Mouse (Mus musculus): ENCODE measurements around the gene Ddx3x. TPM values are rescaled to one million over a fixed set of nuclear protein-coding genes. Genes with fewer than 3 reads are reported as not detected.
"Not testable (repeated sequence)": the region's sequence is repeated elsewhere in the genome, so short reads cannot be mapped to it uniquely, and the experiment has no call there.

Gene Ddx3x
- total RNA-seq (2014; rRNA removed) (153 and 219 TPM in 2 replicates), polyA plus RNA-seq (2015; fragmentation: Nextera tagmentation; extraction: Ambion mirVana) (101 and 114 TPM in 2 replicates)

DNA sequence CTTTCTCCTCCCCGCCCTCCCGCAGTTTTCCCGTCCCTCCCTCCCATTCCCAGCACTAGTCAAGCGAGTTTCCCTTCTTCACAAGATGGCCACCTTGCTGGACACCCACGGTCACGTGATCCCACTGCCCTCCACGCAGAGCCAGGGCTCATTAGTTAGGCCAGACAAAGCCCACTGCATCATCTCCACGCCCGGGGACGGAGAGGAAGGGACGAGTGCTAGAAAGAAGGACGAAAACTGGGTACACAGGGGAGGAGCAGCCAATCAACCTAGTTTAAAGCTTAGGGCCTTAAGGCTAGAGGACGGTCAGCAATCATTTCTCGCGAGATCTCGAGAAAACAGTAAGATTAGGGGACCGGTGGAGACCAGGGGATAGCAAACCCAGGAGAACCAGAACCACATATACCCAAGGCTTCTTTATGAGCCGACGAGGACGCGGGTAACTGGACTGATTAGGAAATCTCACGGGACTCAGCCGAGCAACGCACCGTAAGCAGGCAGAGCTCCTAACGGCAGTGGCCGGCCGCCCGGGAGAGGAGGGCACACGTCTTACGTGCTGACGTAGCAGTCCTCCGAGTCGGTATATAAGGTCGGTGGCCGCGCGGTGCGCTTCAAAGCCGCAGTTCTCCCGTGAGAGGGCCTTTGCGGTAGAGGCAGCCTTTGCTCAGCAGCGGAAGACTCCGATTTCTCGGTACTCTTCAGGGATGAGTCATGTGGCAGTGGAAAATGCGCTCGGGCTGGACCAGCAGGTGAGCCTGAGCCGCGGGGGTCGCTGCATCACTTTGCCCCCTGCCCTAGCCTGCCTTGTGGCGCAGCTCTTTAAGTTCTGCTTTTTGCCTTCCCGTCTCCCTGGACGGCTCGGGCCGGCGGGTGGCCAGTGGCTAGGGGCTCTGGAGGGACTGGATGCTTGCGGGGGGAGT is at the start of gene Ddx3x:
Ddx3x (plus strand) TSS at position 562 of the 920 bp plus-strand sequence.
- Histone ChIP-seq H3K4me1 (ENCODE audit: insufficient read depth) (no peaks in the 10 kb centered on the region), H3K4me3 (ENCODE audit: low read depth, low read length) (peak within 1 kb of the TSS; percentile 82), H3K27ac (ENCODE audit: low read depth, low read length) (peak within 1 kb of the TSS; percentile 99), H3K27me3 (ENCODE audit: insufficient read depth, low read length) (no peaks in the 10 kb centered on the region), H3K4me2 (ENCODE audit: low read depth) (peak within 1 kb of the TSS; percentile 77), H3K9ac (peak within 1 kb of the TSS; percentile 99), H3K36me3 (ENCODE audit: insufficient read depth) (no peaks in the 10 kb centered on the region), H3K9me3 (ENCODE audit: low read length) (no peaks in the 10 kb centered on the region)
- ATAC-seq (peak; percentile 96), DNase-seq (peak; percentile 96)
- TF ChIP-seq CTCF (IDR thresholded peaks at IDR 0.05; ENCODE audit: low read depth) = no peak
- 1% methylated on average over 56 of the region's 57 CpGs for WGBS

DNA sequence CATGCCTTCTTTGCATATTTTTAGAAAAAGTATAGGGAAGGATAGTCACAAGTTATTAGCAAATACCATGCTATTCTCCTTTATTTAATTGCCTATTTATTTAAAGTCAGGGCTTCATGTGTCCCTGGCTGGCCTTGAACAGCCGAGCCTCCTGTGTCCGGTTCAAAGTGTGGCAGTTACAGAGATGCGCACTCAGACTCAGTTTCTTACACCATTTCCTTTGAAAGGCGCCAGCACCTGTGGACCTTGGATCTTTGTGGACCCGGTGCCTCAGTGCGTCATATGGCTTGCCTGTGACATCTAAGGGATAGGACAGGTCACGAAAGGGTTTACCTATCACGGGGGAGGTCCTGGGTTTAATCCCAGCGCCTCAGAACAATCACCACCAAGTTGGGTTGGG is 49.5 kb upstream of the Ddx3x start:
- ATAC-seq (no peak), DNase-seq (no peak)
- no peak for TF ChIP-seq CTCF (IDR thresholded peaks at IDR 0.05; ENCODE audit: low read depth)

DNA sequence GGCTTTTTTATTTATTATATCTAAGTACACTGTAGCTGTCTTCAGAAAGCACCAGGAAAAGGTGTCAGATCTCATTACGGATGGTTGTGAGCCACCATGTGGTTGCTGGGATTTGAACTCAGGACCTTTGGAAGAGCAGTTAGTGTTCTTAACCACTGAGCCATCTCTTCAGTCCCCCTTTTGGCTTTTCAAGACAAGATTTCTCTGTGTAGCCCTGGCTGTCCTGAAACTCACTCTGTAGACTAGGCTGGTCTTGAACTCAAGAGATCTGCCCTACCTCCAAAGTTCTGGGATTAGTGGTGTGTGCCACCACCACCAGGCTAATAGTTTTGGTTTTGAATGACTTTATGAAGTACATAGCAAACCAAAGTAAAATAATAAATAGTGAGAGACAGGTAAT is 47.9 kb upstream of the Ddx3x start:
- not testable (repeated sequence) for DNase-seq; H3K9me3 ChIP-seq (ENCODE audit: low read length); H3K9ac ChIP-seq; H3K4me2 ChIP-seq (ENCODE audit: low read depth); ATAC-seq; H3K27me3 ChIP-seq (ENCODE audit: insufficient read depth, low read length); H3K36me3 ChIP-seq (ENCODE audit: insufficient read depth); H3K4me1 ChIP-seq (ENCODE audit: insufficient read depth); H3K4me3 ChIP-seq (ENCODE audit: low read depth, low read length); H3K27ac ChIP-seq (ENCODE audit: low read depth, low read length)
- 100% methylated on average over 1 of the region's 1 CpGs for WGBS

More for the DNA sequence above, 49.5 kb upstream of the Ddx3x start:
- H3K4me1 ChIP-seq (ENCODE audit: insufficient read depth) = no peaks in the 10 kb centered on the region
- H3K27me3 ChIP-seq (ENCODE audit: insufficient read depth, low read length) = no peaks in the 10 kb centered on the region
- peak overlapping the region; percentile 38; the same call in 1 of the 2 replicates for H3K4me3 ChIP-seq (ENCODE audit: low read depth, low read length)
- 34% methylated on average over 9 of the region's 9 CpGs for WGBS
- H3K9ac ChIP-seq = peak overlapping the region; percentile 52
- peak overlapping the region; percentile 45 for H3K4me2 ChIP-seq (ENCODE audit: low read depth)
- H3K36me3 ChIP-seq (ENCODE audit: insufficient read depth) = no peaks in the 10 kb centered on the region
- H3K9me3 ChIP-seq (ENCODE audit: low read length) = no peaks in the 10 kb centered on the region
- H3K27ac ChIP-seq (ENCODE audit: low read depth, low read length) = peak overlapping the region; percentile 90

DNA sequence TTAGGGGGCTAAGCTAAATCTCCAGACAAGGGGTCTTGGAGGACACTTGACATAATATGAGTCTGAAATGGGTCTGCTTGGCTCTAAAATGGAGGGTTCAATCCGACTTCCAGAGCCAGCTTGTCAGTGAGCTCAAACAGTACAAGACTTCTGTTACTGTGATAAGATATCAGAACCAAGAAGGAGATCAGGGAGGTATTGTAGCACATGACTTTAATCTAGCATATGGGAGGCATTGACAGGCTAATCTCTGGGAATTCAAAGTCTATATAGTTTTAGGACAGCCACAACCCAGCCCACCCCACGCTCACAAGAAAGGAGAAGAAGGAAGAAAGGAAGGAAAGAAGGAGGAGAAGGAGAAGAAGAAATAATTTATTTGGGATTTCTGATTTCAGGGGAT is 47.1 kb upstream of the Ddx3x start:
- 59% methylated on average over 2 of the region's 2 CpGs for WGBS
- H3K27ac ChIP-seq (ENCODE audit: low read depth, low read length) = no peak overlapping the region
- H3K27me3 ChIP-seq (ENCODE audit: insufficient read depth, low read length) = no peaks in the 10 kb centered on the region; the same call in 1 of the 2 replicates
- ATAC-seq (no peak), DNase-seq (no peak)
- no peaks in the 10 kb centered on the region for H3K4me1 ChIP-seq (ENCODE audit: insufficient read depth)
- H3K4me2 ChIP-seq (ENCODE audit: low read depth) = no peak overlapping the region
- no peak overlapping the region for H3K9ac ChIP-seq
- no peaks in the 10 kb centered on the region for H3K9me3 ChIP-seq (ENCODE audit: low read length)
- no peaks in the 10 kb centered on the region for H3K36me3 ChIP-seq (ENCODE audit: insufficient read depth)
- H3K4me3 ChIP-seq (ENCODE audit: low read depth, low read length) = no peak overlapping the region
- no peak for TF ChIP-seq CTCF (IDR thresholded peaks at IDR 0.05; ENCODE audit: low read depth)

DNA sequence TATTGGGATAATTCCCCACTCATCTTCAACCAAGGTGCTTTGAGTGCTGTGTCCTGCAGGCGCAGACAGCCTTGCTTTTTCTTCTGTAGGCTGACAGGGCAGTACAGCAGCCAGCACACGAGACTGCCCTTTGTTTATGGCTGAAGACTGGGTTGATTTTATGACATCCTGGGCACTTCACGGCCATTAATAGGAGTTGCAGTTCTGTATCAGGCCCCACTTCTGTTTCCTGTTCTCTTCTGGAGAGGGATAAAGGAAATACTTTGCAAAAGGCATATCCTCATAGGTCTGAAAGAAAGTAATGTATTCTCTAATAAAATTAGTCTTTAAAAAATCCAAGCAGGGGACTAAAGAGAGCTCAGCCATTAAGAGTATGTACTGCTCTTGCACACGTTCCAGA is 46.1 kb upstream of the Ddx3x start:
- no peak for TF ChIP-seq CTCF (IDR thresholded peaks at IDR 0.05; ENCODE audit: low read depth)
- 71% methylated on average over 4 of the region's 4 CpGs for WGBS
- ATAC-seq (no peak), DNase-seq (no peak)
- H3K27me3 ChIP-seq (ENCODE audit: insufficient read depth, low read length) = no peaks in the 10 kb centered on the region; the same call in 1 of the 2 replicates
- no peaks in the 10 kb centered on the region for H3K4me1 ChIP-seq (ENCODE audit: insufficient read depth)
- no peaks in the 10 kb centered on the region for H3K36me3 ChIP-seq (ENCODE audit: insufficient read depth)
- H3K9ac ChIP-seq = no peak overlapping the region
- no peak overlapping the region for H3K27ac ChIP-seq (ENCODE audit: low read depth, low read length)
- no peak overlapping the region for H3K4me2 ChIP-seq (ENCODE audit: low read depth)
- no peak overlapping the region for H3K4me3 ChIP-seq (ENCODE audit: low read depth, low read length)
- H3K9me3 ChIP-seq (ENCODE audit: low read length) = no peaks in the 10 kb centered on the region

DNA sequence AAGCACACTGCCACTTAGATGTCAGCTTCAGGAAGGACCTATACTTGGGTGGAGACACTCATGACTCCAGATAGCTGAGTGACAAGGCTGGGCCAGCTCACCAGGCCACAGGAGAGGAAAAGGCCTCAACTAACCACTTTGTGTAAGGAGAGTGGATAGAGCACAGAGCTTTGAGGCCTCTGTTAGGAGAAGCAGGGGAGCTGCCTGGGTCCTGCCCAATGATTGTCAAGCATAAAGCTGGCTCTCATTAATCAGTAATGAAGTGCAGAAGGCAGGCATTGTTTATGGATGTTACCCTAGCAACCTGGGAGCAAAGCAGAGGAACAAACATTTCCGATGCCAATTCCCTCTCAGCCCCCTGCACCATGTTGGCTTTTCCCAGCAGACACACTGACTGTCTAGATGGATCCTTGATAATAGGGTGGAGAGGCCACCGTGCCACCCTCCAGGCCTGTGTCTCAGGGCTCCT is 44.6 kb upstream of the Ddx3x start:
- TF ChIP-seq CTCF (IDR thresholded peaks at IDR 0.05; ENCODE audit: low read depth) = no peak
- 28% methylated on average over 2 of the region's 2 CpGs for WGBS
- no peak overlapping the region for H3K4me2 ChIP-seq (ENCODE audit: low read depth)
- H3K36me3 ChIP-seq (ENCODE audit: insufficient read depth) = no peaks in the 10 kb centered on the region
- H3K4me1 ChIP-seq (ENCODE audit: insufficient read depth) = peaks cover 7% of the 10 kb centered on the region; the same call in 1 of the 2 replicates
- peak; percentile 85 for ATAC-seq
- peak; percentile 43 for DNase-seq
- H3K27ac ChIP-seq (ENCODE audit: low read depth, low read length) = 0 out of 2 replicates have a peak overlapping the region, but pooled peaks have one; percentile 42
- no peak overlapping the region for H3K4me3 ChIP-seq (ENCODE audit: low read depth, low read length)
- H3K27me3 ChIP-seq (ENCODE audit: insufficient read depth, low read length) = no peaks in the 10 kb centered on the region; the same call in 1 of the 2 replicates
- H3K9ac ChIP-seq = no peak overlapping the region
- no peaks in the 10 kb centered on the region for H3K9me3 ChIP-seq (ENCODE audit: low read length)

DNA sequence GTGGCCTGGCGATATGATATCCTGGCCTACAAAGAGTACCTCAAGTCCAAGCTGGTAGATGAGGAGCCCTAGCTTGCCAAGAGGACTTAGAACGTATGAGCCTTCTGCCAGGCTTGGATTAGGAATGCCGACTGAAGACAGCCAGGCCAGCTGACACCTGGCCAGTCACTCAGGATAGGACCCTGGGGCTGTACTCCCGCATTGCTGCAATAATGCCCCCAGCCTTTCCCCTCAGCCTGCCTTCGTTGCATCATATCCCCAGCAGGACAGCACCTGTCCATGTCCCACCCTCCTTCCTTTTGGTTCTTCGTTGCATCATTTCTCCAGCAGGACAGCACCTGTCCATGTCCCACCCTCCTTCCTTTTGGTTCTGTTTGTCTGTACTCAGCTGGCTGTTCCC is 41.3 kb upstream of the Ddx3x start:
- no peak overlapping the region for H3K4me2 ChIP-seq (ENCODE audit: low read depth)
- H3K9me3 ChIP-seq (ENCODE audit: low read length) = no peaks in the 10 kb centered on the region
- no peaks in the 10 kb centered on the region; the same call in 1 of the 2 replicates for H3K27me3 ChIP-seq (ENCODE audit: insufficient read depth, low read length)
- H3K4me3 ChIP-seq (ENCODE audit: low read depth, low read length) = no peak overlapping the region
- H3K36me3 ChIP-seq (ENCODE audit: insufficient read depth) = no peaks in the 10 kb centered on the region
- no peak overlapping the region for H3K9ac ChIP-seq
- 92% methylated on average over 6 of the region's 6 CpGs for WGBS
- peaks cover 7% of the 10 kb centered on the region; the same call in 1 of the 2 replicates for H3K4me1 ChIP-seq (ENCODE audit: insufficient read depth)
- no peak overlapping the region for H3K27ac ChIP-seq (ENCODE audit: low read depth, low read length)
- ATAC-seq = no peak
- DNase-seq = no peak
- no peak for TF ChIP-seq CTCF (IDR thresholded peaks at IDR 0.05; ENCODE audit: low read depth)
